Mouse (Mus musculus): Measurements from ENCODE around the gene Olfr202.

DNA sequence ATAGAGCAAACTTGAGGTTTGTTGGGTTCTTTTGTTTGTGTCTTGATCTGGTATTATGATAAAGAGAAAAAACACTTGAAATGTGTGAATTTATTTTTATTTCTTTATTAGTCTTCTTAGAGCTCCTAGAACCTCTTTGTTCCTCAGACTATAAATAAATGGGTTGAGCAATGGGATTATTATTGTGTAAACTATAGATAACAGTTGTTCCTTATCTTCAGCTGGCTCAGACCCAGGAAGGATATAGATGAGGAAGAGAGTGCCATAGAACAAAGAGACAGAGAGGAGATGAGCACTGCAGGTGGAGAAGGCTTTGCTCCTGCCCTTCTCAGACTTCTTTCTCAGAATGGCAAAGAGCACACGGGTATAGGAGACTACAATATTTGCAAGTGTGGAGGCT, 3.1 kb downstream of the Olfr202 start:
- no peak for TF ChIP-seq CTCF (IDR thresholded peaks at IDR 0.05; ENCODE audit: low read depth)
- no peak for TF ChIP-seq EP300 (IDR thresholded peaks at IDR 0.05; ENCODE audit: low read depth)
